Mouse (Mus musculus): Measurements from ENCODE around the gene Erc2.

- TF ChIP-seq CTCF (IDR thresholded peaks at IDR 0.05; ENCODE audit: control insufficient read depth, insufficient read depth, insufficient read length) = no peak
- TF ChIP-seq FOSL1 (IDR thresholded peaks at IDR 0.05; ENCODE audit: insufficient read depth, low read length, poor library complexity, severe bottlenecking) = no peak
- TF ChIP-seq MAX (IDR thresholded peaks at IDR 0.05) = no peak
- no peak for TF ChIP-seq USF1 (IDR thresholded peaks at IDR 0.05; ENCODE audit: low read depth)
- no peak for TF ChIP-seq MYOD1 (IDR thresholded peaks at IDR 0.05; ENCODE audit: control insufficient read depth, insufficient read length, low read depth)
- TF ChIP-seq MYOG (IDR thresholded peaks at IDR 0.05; ENCODE audit: control insufficient read depth, extremely low read depth, insufficient read length) = no peak
- TF ChIP-seq CEBPB (IDR thresholded peaks at IDR 0.05; ENCODE audit: low read depth) = no peak
Measured at GRCm38 (mm10) chr14:28456372-28457076, 834.3 kb downstream of the Erc2 start.
